Comparison of ENCODE assay signal across 7 mouse cellular contexts in genomic region chr4:58944206-58944553, GRCm38 (mm10). TPM values are rescaled to one million over a fixed set of nuclear protein-coding genes. Genes with fewer than 3 reads are reported as not detected.
DNase-seq lines count a peak whose midpoint lies in the region; ATAC-seq and TF ChIP-seq lines count a peak whose summit lies in the region.

No protein-coding gene starts in this region.

- peaks cover 8% of the 10 kb centered on the region for H3K4me1 ChIP-seq in lung, embryonic 15.5 days
- H3K4me1 ChIP-seq in forebrain, embryonic 10.5 days = peaks cover 16% of the 10 kb centered on the region
- H3K4me1 ChIP-seq in intestine, postnatal 0 days (replicated peaks; ENCODE audit: control insufficient read depth, insufficient read depth, low read length) = no peaks in the 10 kb centered on the region
- peaks cover 21% of the 10 kb centered on the region for H3K4me1 ChIP-seq in neural tube, embryonic 15.5 days

- H3K4me3 ChIP-seq in lung, embryonic 15.5 days = peak overlapping the region; percentile 71
- H3K4me3 ChIP-seq in forebrain, embryonic 10.5 days = peak overlapping the region; percentile 82
- peak overlapping the region; percentile 63 for H3K4me3 ChIP-seq in intestine, postnatal 0 days (ENCODE audit: low read depth, low read length)
- peak overlapping the region; percentile 72 for H3K4me3 ChIP-seq in neural tube, embryonic 15.5 days (replicated peaks)

- 0 out of 2 replicates have a peak, but pooled peaks cover 7% of the 10 kb centered on the region for H3K27me3 ChIP-seq in lung, embryonic 15.5 days
- H3K27me3 ChIP-seq in forebrain, embryonic 10.5 days (ENCODE audit: poor library complexity, severe bottlenecking) = peaks cover 20% of the 10 kb centered on the region
- peaks cover 3% of the 10 kb centered on the region; the same call in 1 of the 2 replicates for H3K27me3 ChIP-seq in intestine, postnatal 0 days (replicated peaks; ENCODE audit: control insufficient read depth, insufficient read depth, low read length)
- H3K27me3 ChIP-seq in neural tube, embryonic 15.5 days (replicated peaks) = no peaks in the 10 kb centered on the region; the same call in 1 of the 2 replicates

- TF ChIP-seq CTCF in intestine, postnatal 0 days (IDR thresholded peaks at IDR 0.05; ENCODE audit: low read depth) = no peak

- no peak for DNase-seq in lung, adult 18-20 months
- no peak for DNase-seq in forebrain, embryonic 10.5 days (ENCODE audit: extremely low spot score, low spot score)
- no peak for DNase-seq in cerebellum, adult 18-20 months
- DNase-seq in c-Kit-positive CD71-positive TER-119-positive erythroid progenitor cells, embryonic 14.5 days (ENCODE audit: low spot score) = no peak

- no peaks in the 10 kb centered on the region for H3K36me3 ChIP-seq in lung, embryonic 15.5 days
- H3K36me3 ChIP-seq in forebrain, embryonic 10.5 days (replicated peaks) = no peaks in the 10 kb centered on the region; the same call in 1 of the 2 replicates
- no peaks in the 10 kb centered on the region for H3K36me3 ChIP-seq in intestine, postnatal 0 days (ENCODE audit: control insufficient read depth, insufficient read depth)
- H3K36me3 ChIP-seq in neural tube, embryonic 15.5 days = no peaks in the 10 kb centered on the region

- no peaks in the 10 kb centered on the region for H3K9me3 ChIP-seq in lung, embryonic 15.5 days
- H3K9me3 ChIP-seq in forebrain, embryonic 10.5 days = no peaks in the 10 kb centered on the region
- H3K9me3 ChIP-seq in intestine, postnatal 0 days (ENCODE audit: control insufficient read depth) = no peaks in the 10 kb centered on the region
- no peaks in the 10 kb centered on the region for H3K9me3 ChIP-seq in neural tube, embryonic 15.5 days (replicated peaks)

- no peak overlapping the region for H3K27ac ChIP-seq in lung, embryonic 15.5 days
- no peak overlapping the region; the same call in 1 of the 2 replicates for H3K27ac ChIP-seq in forebrain, embryonic 10.5 days
- H3K27ac ChIP-seq in intestine, postnatal 0 days (ENCODE audit: low read depth, low read length) = no peak overlapping the region
- peak overlapping the region; percentile 80 for H3K27ac ChIP-seq in neural tube, embryonic 15.5 days (replicated peaks)

- WGBS in lung, embryonic 15.5 days = 12% methylated on average over 6 of the region's 6 CpGs
- WGBS in forebrain, embryonic 10.5 days = 22% methylated on average over 6 of the region's 6 CpGs
- WGBS in intestine, postnatal 0 days = 18% methylated on average over 6 of the region's 6 CpGs
- WGBS in neural tube, embryonic 15.5 days = 12% methylated on average over 6 of the region's 6 CpGs

- H3K9ac ChIP-seq in lung, embryonic 15.5 days = peak overlapping the region; percentile 58; the same call in 1 of the 2 replicates
- no peak overlapping the region for H3K9ac ChIP-seq in intestine, postnatal 0 days (ENCODE audit: low read depth, low read length)
- H3K9ac ChIP-seq in neural tube, embryonic 15.5 days (replicated peaks) = peak overlapping the region; percentile 69

- no peak for ATAC-seq in lung, embryonic 15.5 days (ENCODE audit: borderline replicate concordance, extremely low read depth, low FRiP score, low TSS enrichment)
- no peak for ATAC-seq in intestine, postnatal 0 days
- peak; percentile 43; the same call in 1 of the 2 replicates for ATAC-seq in neural tube, embryonic 15.5 days (ENCODE audit: low FRiP score)

- peak overlapping the region; percentile 94 for H3K4me2 ChIP-seq in lung, embryonic 15.5 days
- peak overlapping the region; percentile 91 for H3K4me2 ChIP-seq in intestine, postnatal 0 days (replicated peaks; ENCODE audit: low read depth)
- H3K4me2 ChIP-seq in neural tube, embryonic 15.5 days = peak overlapping the region; percentile 76

RNA-seq across cellular contexts. Expression of gene Zkscan16, which starts 0.8 kb away (rescaled TPM):
- 0.24 and 0.36 TPM in 2 replicates for polyA plus RNA-seq in lung, embryonic 15.5 days (2015; fragmentation: Nextera tagmentation; extraction: Ambion mirVana)
- 1.2 and 1.5 TPM in 2 replicates for polyA plus RNA-seq in forebrain, embryonic 10.5 days (2016; fragmentation: Nextera tagmentation; extraction: Ambion mirVana)
- polyA plus RNA-seq in intestine, postnatal 0 days (2015; fragmentation: Nextera tagmentation; extraction: Ambion mirVana) = 0.04 and 0.12 TPM in 2 replicates
- 1.8 and 2.1 TPM in 2 replicates for polyA plus RNA-seq in neural tube, embryonic 15.5 days (2015; fragmentation: Nextera tagmentation; extraction: Ambion mirVana)

RNA-seq across cellular contexts. Expression of gene Ecpas, which starts 31.6 kb away (rescaled TPM):
- polyA plus RNA-seq in lung, embryonic 15.5 days (2015; fragmentation: Nextera tagmentation; extraction: Ambion mirVana) = 26.6 and 26.7 TPM in 2 replicates
- 32.6 and 33.9 TPM in 2 replicates for polyA plus RNA-seq in forebrain, embryonic 10.5 days (2016; fragmentation: Nextera tagmentation; extraction: Ambion mirVana)
- 14.4 and 15.3 TPM in 2 replicates for polyA plus RNA-seq in intestine, postnatal 0 days (2015; fragmentation: Nextera tagmentation; extraction: Ambion mirVana)
- 33.0 and 34.5 TPM in 2 replicates for polyA plus RNA-seq in neural tube, embryonic 15.5 days (2015; fragmentation: Nextera tagmentation; extraction: Ambion mirVana)

RNA-seq across cellular contexts. Expression of gene Ptgr1, which starts 42.7 kb away (rescaled TPM):
- 36.1 and 37.7 TPM in 2 replicates for polyA plus RNA-seq in lung, embryonic 15.5 days (2015; fragmentation: Nextera tagmentation; extraction: Ambion mirVana)
- 12.0 and 12.8 TPM in 2 replicates for polyA plus RNA-seq in forebrain, embryonic 10.5 days (2016; fragmentation: Nextera tagmentation; extraction: Ambion mirVana)
- polyA plus RNA-seq in intestine, postnatal 0 days (2015; fragmentation: Nextera tagmentation; extraction: Ambion mirVana) = 31.1 and 33.3 TPM in 2 replicates
- polyA plus RNA-seq in neural tube, embryonic 15.5 days (2015; fragmentation: Nextera tagmentation; extraction: Ambion mirVana) = 4.3 and 14.8 TPM in 2 replicates

RNA-seq across cellular contexts. Expression of gene Dnajc25, which starts 50.7 kb away (rescaled TPM):
- polyA plus RNA-seq in lung, embryonic 15.5 days (2015; fragmentation: Nextera tagmentation; extraction: Ambion mirVana) = 12.7 and 13.1 TPM in 2 replicates
- 5.4 and 5.9 TPM in 2 replicates for polyA plus RNA-seq in forebrain, embryonic 10.5 days (2016; fragmentation: Nextera tagmentation; extraction: Ambion mirVana)
- polyA plus RNA-seq in intestine, postnatal 0 days (2015; fragmentation: Nextera tagmentation; extraction: Ambion mirVana) = 13.0 and 13.1 TPM in 2 replicates
- 8.2 and 9.4 TPM in 2 replicates for polyA plus RNA-seq in neural tube, embryonic 15.5 days (2015; fragmentation: Nextera tagmentation; extraction: Ambion mirVana)

RNA-seq across cellular contexts. Expression of gene Gm20503, which starts 58.8 kb away (rescaled TPM):
- polyA plus RNA-seq in lung, embryonic 15.5 days (2015; fragmentation: Nextera tagmentation; extraction: Ambion mirVana) = 12.7 and 15.2 TPM in 2 replicates
- polyA plus RNA-seq in forebrain, embryonic 10.5 days (2016; fragmentation: Nextera tagmentation; extraction: Ambion mirVana) = 6.7 and 7.8 TPM in 2 replicates
- polyA plus RNA-seq in intestine, postnatal 0 days (2015; fragmentation: Nextera tagmentation; extraction: Ambion mirVana) = 18.6 and 24.2 TPM in 2 replicates
- 7.0 and 8.2 TPM in 2 replicates for polyA plus RNA-seq in neural tube, embryonic 15.5 days (2015; fragmentation: Nextera tagmentation; extraction: Ambion mirVana)
